Mouse (Mus musculus): Measurements from ENCODE around the gene Pthlh. TPM values are rescaled to one million over a fixed set of nuclear protein-coding genes. Genes with fewer than 3 reads are reported as not detected.
"Not testable (repeated sequence)": the region's sequence is repeated elsewhere in the genome, so short reads cannot be mapped to it uniquely, and the experiment has no call there.

Gene Pthlh
- 12.3 and 13.1 TPM in 2 replicates for polyA plus RNA-seq (2014; fragmentation: Nextera tagmentation; extraction: Ambion mirVana)

GRCm38 (mm10) chr6:147263587-147264565 lies at the start of gene Pthlh:
Gene Pthlh, minus strand, starts transcription at chr6:147264183.
- Histone ChIP-seq H3K4me1 (ENCODE audit: insufficient read depth) (no peaks in the 10 kb centered on the region), H3K36me3 (ENCODE audit: insufficient read depth) (no peaks in the 10 kb centered on the region), H3K9ac (peak within 1 kb of the TSS; percentile 51), H3K27me3 (ENCODE audit: insufficient read depth, low read length) (peaks cover 27% of the 10 kb centered on the region), H3K4me3 (ENCODE audit: low read depth, low read length) (peak within 1 kb of the TSS; percentile 49), H3K4me2 (peak within 1 kb of the TSS; percentile 72), H3K9me3 (ENCODE audit: low read depth, low read length) (no peaks in the 10 kb centered on the region), H3K27ac (ENCODE audit: low read depth) (no peak within 1 kb of the TSS)
- peak; percentile 86 for ATAC-seq (ENCODE audit: insufficient read depth)
- WGBS, result under 1% methylated on average over 68 of the region's 68 CpGs
- peak; percentile 38; the same call in 1 of the 2 replicates for TF ChIP-seq CTCF (IDR thresholded peaks at IDR 0.05; ENCODE audit: low read depth)
- peak; percentile 77 for DNase-seq

- Histone ChIP-seq H3K9me3 (ENCODE audit: low read depth, low read length) (no peaks in the 10 kb centered on the region), H3K27ac (ENCODE audit: low read depth) (no peak overlapping the region), H3K4me1 (ENCODE audit: insufficient read depth) (no peaks in the 10 kb centered on the region), H3K27me3 (ENCODE audit: insufficient read depth, low read length) (no peaks in the 10 kb centered on the region), H3K4me2 (no peak overlapping the region), H3K36me3 (ENCODE audit: insufficient read depth) (no peaks in the 10 kb centered on the region), H3K9ac (no peak overlapping the region), H3K4me3 (ENCODE audit: low read depth, low read length) (no peak overlapping the region)
- ATAC-seq (ENCODE audit: insufficient read depth) (no peak), DNase-seq (no peak)
- no peak for TF ChIP-seq CTCF (IDR thresholded peaks at IDR 0.05; ENCODE audit: low read depth)
Measured at GRCm38 (mm10) chr6:147313331-147313730, 49.3 kb upstream of the Pthlh start.

- no peak overlapping the region for H3K4me3 ChIP-seq (ENCODE audit: low read depth, low read length)
- H3K9me3 ChIP-seq (ENCODE audit: low read depth, low read length), result no peaks in the 10 kb centered on the region
- no peaks in the 10 kb centered on the region for H3K4me1 ChIP-seq (ENCODE audit: insufficient read depth)
- ATAC-seq (ENCODE audit: insufficient read depth) (no peak), DNase-seq (no peak)
- no peak overlapping the region for H3K27ac ChIP-seq (ENCODE audit: low read depth)
- 75% methylated on average over 7 of the region's 7 CpGs for WGBS
- no peaks in the 10 kb centered on the region for H3K36me3 ChIP-seq (ENCODE audit: insufficient read depth)
- no peaks in the 10 kb centered on the region for H3K27me3 ChIP-seq (ENCODE audit: insufficient read depth, low read length)
- TF ChIP-seq CTCF (IDR thresholded peaks at IDR 0.05; ENCODE audit: low read depth), result no peak
- H3K9ac ChIP-seq, result no peak overlapping the region
- H3K4me2 ChIP-seq, result no peak overlapping the region
Measured at GRCm38 (mm10) chr6:147310435-147310978, 46.5 kb upstream of the Pthlh start.

- 76% methylated on average over 4 of the region's 4 CpGs for WGBS
- no peak for ATAC-seq (ENCODE audit: insufficient read depth)
- Histone ChIP-seq H3K4me3 (ENCODE audit: low read depth, low read length) (no peak overlapping the region), H3K27ac (ENCODE audit: low read depth) (no peak overlapping the region), H3K4me1 (ENCODE audit: insufficient read depth) (no peaks in the 10 kb centered on the region), H3K9me3 (ENCODE audit: low read depth, low read length) (no peaks in the 10 kb centered on the region), H3K36me3 (ENCODE audit: insufficient read depth) (no peaks in the 10 kb centered on the region), H3K9ac (no peak overlapping the region), H3K4me2 (no peak overlapping the region), H3K27me3 (ENCODE audit: insufficient read depth, low read length) (no peaks in the 10 kb centered on the region)
- no peak for TF ChIP-seq CTCF (IDR thresholded peaks at IDR 0.05; ENCODE audit: low read depth)
- no peak for DNase-seq
Measured at GRCm38 (mm10) chr6:147310035-147310434, 46.1 kb upstream of the Pthlh start.

GRCm38 (mm10) chr6:147304236-147304635 lies 40.3 kb upstream of the Pthlh start:
- not testable (repeated sequence) for DNase-seq; H3K9me3 ChIP-seq (ENCODE audit: low read depth, low read length); H3K36me3 ChIP-seq (ENCODE audit: insufficient read depth); H3K4me2 ChIP-seq; ATAC-seq (ENCODE audit: insufficient read depth); H3K27me3 ChIP-seq (ENCODE audit: insufficient read depth, low read length); H3K9ac ChIP-seq; H3K4me1 ChIP-seq (ENCODE audit: insufficient read depth); H3K4me3 ChIP-seq (ENCODE audit: low read depth, low read length); H3K27ac ChIP-seq (ENCODE audit: low read depth)
- WGBS, result 80% methylated on average over 4 of the region's 9 CpGs

GRCm38 (mm10) chr6:147299607-147300006 lies 35.6 kb upstream of the Pthlh start:
- no peak for TF ChIP-seq CTCF (IDR thresholded peaks at IDR 0.05; ENCODE audit: low read depth)
- Histone ChIP-seq H3K27me3 (ENCODE audit: insufficient read depth, low read length) (no peaks in the 10 kb centered on the region), H3K4me3 (ENCODE audit: low read depth, low read length) (no peak overlapping the region), H3K9me3 (ENCODE audit: low read depth, low read length) (no peaks in the 10 kb centered on the region), H3K4me2 (no peak overlapping the region), H3K9ac (no peak overlapping the region), H3K4me1 (ENCODE audit: insufficient read depth) (no peaks in the 10 kb centered on the region), H3K36me3 (ENCODE audit: insufficient read depth) (no peaks in the 10 kb centered on the region), H3K27ac (ENCODE audit: low read depth) (no peak overlapping the region)
- ATAC-seq (ENCODE audit: insufficient read depth) (no peak), DNase-seq (no peak)
- 65% methylated on average over 5 of the region's 5 CpGs for WGBS

GRCm38 (mm10) chr6:147279309-147279708 lies 15.3 kb upstream of the Pthlh start:
- DNase-seq (no peak), ATAC-seq (ENCODE audit: insufficient read depth) (no peak)
- no peak for TF ChIP-seq CTCF (IDR thresholded peaks at IDR 0.05; ENCODE audit: low read depth)
- WGBS, result 42% methylated on average over 5 of the region's 5 CpGs
- Histone ChIP-seq H3K27me3 (ENCODE audit: insufficient read depth, low read length) (no peaks in the 10 kb centered on the region), H3K9ac (no peak overlapping the region), H3K27ac (ENCODE audit: low read depth) (no peak overlapping the region), H3K4me2 (no peak overlapping the region), H3K9me3 (ENCODE audit: low read depth, low read length) (no peaks in the 10 kb centered on the region), H3K4me3 (ENCODE audit: low read depth, low read length) (no peak overlapping the region), H3K36me3 (ENCODE audit: insufficient read depth) (no peaks in the 10 kb centered on the region), H3K4me1 (ENCODE audit: insufficient read depth) (no peaks in the 10 kb centered on the region)

Measured in lung, embryonic 14.5 days (tissue).